Mouse (Mus musculus) midbrain, embryonic 16.5 days (tissue): ENCODE results near the gene Ptcd1. TPM values are rescaled to one million over a fixed set of nuclear protein-coding genes. Genes with fewer than 3 reads are reported as not detected.

Source experiments
- ATAC-seq: fragments of 200-750 bp; cut with Nextera tagmentation; 2 replicates; pipeline ENCODE4 v1.8.0; 2017; ENCODE audit warnings: moderate TSS enrichment
- H3K27ac ChIP-seq: fragments of 300-500 bp; sonication (generic); 2 replicates; pipeline ENCODE4 v1.5.1; 2014; ENCODE audit warnings: mild to moderate bottlenecking, low read length, mixed read lengths
- H3K27me3 ChIP-seq: fragments of 300-500 bp; sonication (generic); 2 replicates; pipeline ENCODE4 v1.6.1; 2014; ENCODE audit warnings: low read depth, low read length, mixed read lengths; ENCODE audit not compliant: control insufficient read depth, insufficient read depth
- H3K36me3 ChIP-seq: fragments of 300-500 bp; sonication (generic); 2 replicates; pipeline ENCODE4 v1.6.1; 2014; ENCODE audit warnings: mild to moderate bottlenecking, low read length, moderate library complexity, mixed read lengths; ENCODE audit not compliant: control insufficient read depth, insufficient read depth
- H3K4me1 ChIP-seq: fragments of 300-500 bp; sonication (generic); 2 replicates; pipeline ENCODE4 v1.6.1; 2014; ENCODE audit warnings: mild to moderate bottlenecking, low read length, mixed read lengths; ENCODE audit not compliant: control insufficient read depth, insufficient read depth
- H3K4me2 ChIP-seq: fragments of 300-500 bp; sonication (generic); 2 replicates; pipeline ENCODE4 v1.6.1; 2014; ENCODE audit warnings: mild to moderate bottlenecking, low read length, mixed read lengths
- H3K4me3 ChIP-seq: fragments of 300-500 bp; sonication (generic); 2 replicates; pipeline ENCODE4 v1.5.1; 2014; ENCODE audit warnings: low read depth, mild to moderate bottlenecking, low read length, moderate library complexity, mixed read lengths
- H3K9ac ChIP-seq: fragments of 300-500 bp; sonication (generic); 2 replicates; pipeline ENCODE4 v1.6.1; 2014; ENCODE audit warnings: low read depth, low read length, mixed read lengths
- H3K9me3 ChIP-seq: fragments of 300-500 bp; sonication (generic); replicated peaks from 2 replicates; pipeline ENCODE4 v1.6.1; 2014; ENCODE audit warnings: mild to moderate bottlenecking, low read length, mixed read lengths; ENCODE audit not compliant: control insufficient read depth, poor library complexity, severe bottlenecking
- WGBS: fragments of 180-500 bp; shearing (Covaris S2); extraction: QIAGEN DNeasy Blood & Tissue Kit; methylation state at CpG from one replicate; pipeline ENCODE4 v1.1.7; 2014; 5-methylcytosine and 5-hydroxymethylcytosine counted together
- polyA plus RNA-seq: library from polyadenylated mRNA; unstranded; fragments of >200 nt; fragmentation: Nextera tagmentation; extraction: Ambion mirVana; gene quantifications from 2 replicates; pipeline ENCODE4 v1.2.1, GENCODE M21; 2015

Gene Ptcd1
- polyA plus RNA-seq, 1 experiment from 2014 or later: 23.3 TPM

DNA sequence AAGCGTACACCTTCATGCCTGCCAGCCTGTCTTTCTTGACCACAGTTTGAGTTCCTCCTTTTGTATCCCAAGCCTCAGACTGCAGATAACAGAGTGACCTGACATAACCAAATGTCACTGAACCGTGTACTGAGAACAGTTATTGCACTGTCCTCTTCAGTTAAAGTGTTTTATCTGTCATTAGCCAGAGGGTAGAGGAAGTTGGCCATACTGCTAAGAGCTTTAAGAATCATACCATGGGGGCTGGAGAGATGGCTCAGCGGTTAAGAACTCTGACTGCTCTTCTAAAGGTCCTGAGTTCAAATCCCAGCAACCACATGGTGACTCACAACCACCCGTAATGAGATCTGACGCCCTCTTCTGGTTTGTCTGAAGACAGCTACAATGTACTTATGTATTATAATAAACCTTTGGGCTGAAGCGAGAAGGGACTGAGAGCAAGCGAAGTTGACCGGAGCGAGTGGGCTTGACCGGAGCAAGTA is 68.5 kb downstream of the Ptcd1 start:
- Histone ChIP-seq H3K4me3 (no peak overlapping the region), H3K27me3 (no peaks in the 10 kb centered on the region), H3K36me3 (peaks cover 56% of the 10 kb centered on the region), H3K9ac (no peak overlapping the region), H3K27ac (no peak overlapping the region), H3K4me1 (no peaks in the 10 kb centered on the region), H3K4me2 (no peak overlapping the region), H3K9me3 (no peaks in the 10 kb centered on the region)
- WGBS: 92% methylated on average over 10 of the region's 10 CpGs
- ATAC-seq: no peak

Other genes starting within 250 kb of the Ptcd1 start
- 32.3 and 34.1 TPM in 2 replicates for gene Smurf1, start 201.3 kb downstream of the Ptcd1 start, polyA plus RNA-seq
- not detected in 2 replicates for gene Gm4871, start 134.4 kb downstream of the Ptcd1 start, polyA plus RNA-seq
- not detected in 2 replicates for gene 1700018F24Rik, start 124.1 kb downstream of the Ptcd1 start, polyA plus RNA-seq
- 277 and 284 TPM in 2 replicates for gene Arpc1a, start 83.3 kb downstream of the Ptcd1 start, polyA plus RNA-seq
- gene Kpna7, start 83.1 kb downstream of the Ptcd1 start, polyA plus RNA-seq: not detected in 2 replicates
- 50.1 and 50.8 TPM in 2 replicates for gene Arpc1b, start 52.9 kb downstream of the Ptcd1 start, polyA plus RNA-seq
- 102 and 114 TPM in 2 replicates for gene Pdap1, start 26.9 kb downstream of the Ptcd1 start, polyA plus RNA-seq
- gene Bud31, start 26.7 kb downstream of the Ptcd1 start, polyA plus RNA-seq: 167 and 175 TPM in 2 replicates
- gene Cpsf4, start 105 bp upstream of the Ptcd1 start, polyA plus RNA-seq: 52.4 and 52.5 TPM in 2 replicates
- 597 and 600 TPM in 2 replicates for gene Atp5j2, start 25.0 kb upstream of the Ptcd1 start, polyA plus RNA-seq
- 14.9 and 15.1 TPM in 2 replicates for gene Zkscan14, start 34.8 kb upstream of the Ptcd1 start, polyA plus RNA-seq
- gene Zkscan5, start 37.5 kb upstream of the Ptcd1 start, polyA plus RNA-seq: 14.6 and 16.1 TPM in 2 replicates
- gene Zfp655, start 64.6 kb upstream of the Ptcd1 start, polyA plus RNA-seq: 32.9 and 37.8 TPM in 2 replicates
- gene Zscan25, start 113.4 kb upstream of the Ptcd1 start, polyA plus RNA-seq: 0.34 and 0.70 TPM in 2 replicates
- not detected in 2 replicates for gene Cyp3a57, start 178.2 kb upstream of the Ptcd1 start, polyA plus RNA-seq